Mouse (Mus musculus): ENCODE results near the gene Polr1a.
"Not testable (repeated sequence)": the region's sequence is repeated elsewhere in the genome, so short reads cannot be mapped to it uniquely, and the experiment has no call there.

Polr1a gene

GRCm38 (mm10) chr6:71908481-71909381 is at the start of gene Polr1a, which contains the start of gene Ptcd3:
Gene Polr1a (plus strand): TSS chr6:71909053.
Gene Ptcd3 (minus strand): TSS chr6:71908750.
- DNase-seq (ENCODE audit: low read depth in 2 of 2, low spot score in 2 of 2) = peak; percentile 85 to 93

GRCm38 (mm10) chr6:71867751-71868150 is 41.1 kb upstream of the Polr1a start:
- no peak for DNase-seq (ENCODE audit: low read depth in 2 of 2, low spot score in 2 of 2)

GRCm38 (mm10) chr6:71868809-71869208 is 40.0 kb upstream of the Polr1a start:
- DNase-seq (ENCODE audit: low read depth in 2 of 2, low spot score in 2 of 2) = no peak

GRCm38 (mm10) chr6:71871396-71871795 is 37.5 kb upstream of the Polr1a start:
- no peak for DNase-seq (ENCODE audit: low read depth in 2 of 2, low spot score in 2 of 2)

- no peak for DNase-seq (ENCODE audit: low read depth in 2 of 2, low spot score in 2 of 2)
Observed at GRCm38 (mm10) chr6:71877965-71878760, 30.7 kb upstream of the Polr1a start.

GRCm38 (mm10) chr6:71893263-71893662 is 15.6 kb upstream of the Polr1a start:
- no peak for DNase-seq (ENCODE audit: low read depth in 2 of 2, low spot score in 2 of 2)

GRCm38 (mm10) chr6:71907702-71908235 is 1.1 kb upstream of the Polr1a start:
- no peak for DNase-seq (ENCODE audit: low read depth in 2 of 2, low spot score in 2 of 2)

GRCm38 (mm10) chr6:71909384-71909783 is 531 bp downstream of the Polr1a start:
- DNase-seq (ENCODE audit: low read depth in 2 of 2, low spot score in 2 of 2) = no peak

GRCm38 (mm10) chr6:71909840-71910239 is 987 bp downstream of the Polr1a start:
- DNase-seq (ENCODE audit: low read depth in 2 of 2, low spot score in 2 of 2) = peak in 1 of 2 experiments; percentile 3

GRCm38 (mm10) chr6:71911686-71912450 is 3.0 kb downstream of the Polr1a start:
- DNase-seq (ENCODE audit: low read depth in 2 of 2, low spot score in 2 of 2) = no peak

GRCm38 (mm10) chr6:71920752-71921151 is 11.9 kb downstream of the Polr1a start:
- DNase-seq (ENCODE audit: low read depth in 2 of 2, low spot score in 2 of 2) = no peak

GRCm38 (mm10) chr6:71925233-71925632 is 16.4 kb downstream of the Polr1a start:
- not testable (repeated sequence) for DNase-seq (ENCODE audit: low read depth in 2 of 2, low spot score in 2 of 2)

- no peak for DNase-seq (ENCODE audit: low read depth in 2 of 2, low spot score in 2 of 2)
Observed at GRCm38 (mm10) chr6:71927911-71928310, 19.1 kb downstream of the Polr1a start.

- DNase-seq (ENCODE audit: low read depth in 2 of 2, low spot score in 2 of 2) = no peak
Observed at GRCm38 (mm10) chr6:71930053-71930452, 21.2 kb downstream of the Polr1a start.

GRCm38 (mm10) chr6:71930830-71931437 is 22.1 kb downstream of the Polr1a start:
- no peak for DNase-seq (ENCODE audit: low read depth in 2 of 2, low spot score in 2 of 2)

- DNase-seq (ENCODE audit: low read depth in 2 of 2, low spot score in 2 of 2) = no peak
Observed at GRCm38 (mm10) chr6:71932347-71932746, 23.5 kb downstream of the Polr1a start.

GRCm38 (mm10) chr6:71934081-71934556 is 25.3 kb downstream of the Polr1a start:
- DNase-seq (ENCODE audit: low read depth in 2 of 2, low spot score in 2 of 2) = no peak

- DNase-seq (ENCODE audit: low read depth in 2 of 2, low spot score in 2 of 2) = no peak
Observed at GRCm38 (mm10) chr6:71935737-71936136, 26.9 kb downstream of the Polr1a start.

- DNase-seq (ENCODE audit: low read depth in 2 of 2, low spot score in 2 of 2) = no peak
Observed at GRCm38 (mm10) chr6:71940912-71941311, 32.1 kb downstream of the Polr1a start.

GRCm38 (mm10) chr6:71945101-71945500 is 36.2 kb downstream of the Polr1a start:
- no peak for DNase-seq (ENCODE audit: low read depth in 2 of 2, low spot score in 2 of 2)
